Mouse (Mus musculus): Measurements from ENCODE around the gene Syn3. TPM values are rescaled to one million over a fixed set of nuclear protein-coding genes. Genes with fewer than 3 reads are reported as not detected.

Gene Syn3
- polyA plus RNA-seq, 1 experiment from 2014 or later, result 4.9 TPM

DNA sequence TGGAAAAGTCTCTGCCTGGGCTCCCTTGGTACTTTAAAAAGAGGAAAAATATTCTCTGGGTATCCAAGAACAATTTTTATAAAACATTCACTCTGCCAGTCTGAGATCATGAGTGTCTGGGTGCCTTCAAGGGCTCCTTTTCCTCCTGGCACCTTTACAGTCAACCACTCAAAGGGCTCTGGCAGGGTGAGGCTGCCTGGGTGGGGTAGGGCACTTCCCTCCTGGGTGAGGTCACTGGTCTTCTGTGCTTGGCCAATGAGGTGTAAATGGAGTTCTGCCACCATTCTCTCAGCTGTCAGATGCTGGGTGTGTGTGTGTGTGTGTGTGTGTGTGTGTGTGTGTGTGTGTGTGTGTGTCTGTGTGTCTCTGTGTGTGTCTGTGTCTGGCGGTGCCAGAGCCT lies 39.1 kb downstream of the Syn3 start:
- WGBS, result 75% methylated on average over 1 of the region's 1 CpGs
- no peak for ATAC-seq (ENCODE audit: insufficient number of reproducible peaks, insufficient read depth, low FRiP score, low TSS enrichment, low read depth)
- Histone ChIP-seq H3K9ac (no peak overlapping the region), H3K27ac (no peak overlapping the region), H3K4me2 (no peak overlapping the region), H3K27me3 (no peaks in the 10 kb centered on the region), H3K4me3 (no peak overlapping the region), H3K4me1 (peaks cover 2% of the 10 kb centered on the region; the same call in 1 of the 2 replicates), H3K9me3 (no peaks in the 10 kb centered on the region), H3K36me3 (no peaks in the 10 kb centered on the region)

- Histone ChIP-seq H3K4me1 (0 out of 2 replicates have a peak, but pooled peaks cover 2% of the 10 kb centered on the region), H3K27me3 (no peaks in the 10 kb centered on the region), H3K4me2 (no peak overlapping the region), H3K9me3 (no peaks in the 10 kb centered on the region), H3K4me3 (no peak overlapping the region), H3K36me3 (no peaks in the 10 kb centered on the region), H3K9ac (no peak overlapping the region), H3K27ac (no peak overlapping the region)
- ATAC-seq (ENCODE audit: insufficient number of reproducible peaks, insufficient read depth, low FRiP score, low TSS enrichment, low read depth), result no peak
These were observed 41.0 kb downstream of the Syn3 start for GRCm38 (mm10) chr10:86457665-86458209.

GRCm38 (mm10) chr10:86457195-86457594 lies 41.5 kb downstream of the Syn3 start:
- H3K4me3 ChIP-seq, result no peak overlapping the region
- WGBS, result 37% methylated on average over 4 of the region's 4 CpGs
- no peak for ATAC-seq (ENCODE audit: insufficient number of reproducible peaks, insufficient read depth, low FRiP score, low TSS enrichment, low read depth)
- no peak overlapping the region for H3K9ac ChIP-seq
- H3K36me3 ChIP-seq, result no peaks in the 10 kb centered on the region
- H3K4me2 ChIP-seq, result no peak overlapping the region
- no peaks in the 10 kb centered on the region for H3K9me3 ChIP-seq
- no peaks in the 10 kb centered on the region for H3K27me3 ChIP-seq
- 0 out of 2 replicates have a peak, but pooled peaks cover 2% of the 10 kb centered on the region for H3K4me1 ChIP-seq
- H3K27ac ChIP-seq, result no peak overlapping the region

DNA sequence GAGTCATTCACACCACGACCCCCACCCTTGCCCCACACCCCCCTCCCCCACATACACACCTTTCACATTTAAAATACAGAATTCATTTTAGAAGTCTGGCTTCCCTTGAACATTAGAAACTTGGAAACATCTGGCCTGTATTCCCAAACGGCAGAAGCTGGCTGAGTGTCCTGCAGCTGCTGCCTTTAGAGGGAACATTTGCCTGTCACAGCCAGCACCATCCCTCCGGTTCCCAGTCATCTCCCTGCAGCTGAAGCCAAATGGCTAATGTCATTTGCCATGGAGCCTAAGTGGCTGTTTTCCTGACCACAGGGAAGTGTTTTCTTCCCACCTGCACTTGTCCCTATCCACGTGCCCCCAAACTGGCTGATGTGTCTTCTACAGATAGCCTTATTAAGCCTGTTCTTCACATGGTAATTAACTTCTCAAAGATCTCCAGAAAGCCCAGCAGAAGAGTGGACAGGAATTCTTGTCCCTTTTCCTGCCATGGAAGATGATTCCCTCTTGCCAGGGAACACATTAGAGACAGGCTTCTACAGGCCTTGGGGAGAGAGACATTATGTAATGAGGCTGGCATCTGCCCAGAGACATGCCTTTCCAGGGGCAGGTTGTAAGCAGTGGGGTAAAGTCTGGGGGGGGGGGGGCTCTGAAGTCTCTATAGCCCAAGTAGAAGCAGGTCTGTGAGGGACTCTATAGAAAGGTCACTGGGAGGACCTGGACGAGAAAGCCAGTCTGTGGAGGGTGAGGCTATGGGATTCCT lies 43.2 kb downstream of the Syn3 start:
- H3K4me1 ChIP-seq, result 0 out of 2 replicates have a peak, but pooled peaks cover 2% of the 10 kb centered on the region
- no peaks in the 10 kb centered on the region for H3K36me3 ChIP-seq
- no peak overlapping the region for H3K27ac ChIP-seq
- no peak overlapping the region for H3K4me2 ChIP-seq
- no peak for ATAC-seq (ENCODE audit: insufficient number of reproducible peaks, insufficient read depth, low FRiP score, low TSS enrichment, low read depth)
- no peak overlapping the region for H3K4me3 ChIP-seq
- WGBS, result 61% methylated on average over 5 of the region's 5 CpGs
- no peak overlapping the region for H3K9ac ChIP-seq
- no peaks in the 10 kb centered on the region for H3K27me3 ChIP-seq
- no peaks in the 10 kb centered on the region for H3K9me3 ChIP-seq

- no peaks in the 10 kb centered on the region for H3K9me3 ChIP-seq
- H3K36me3 ChIP-seq, result no peaks in the 10 kb centered on the region
- no peak overlapping the region for H3K4me2 ChIP-seq
- no peak for ATAC-seq (ENCODE audit: insufficient number of reproducible peaks, insufficient read depth, low FRiP score, low TSS enrichment, low read depth)
- WGBS, result 39% methylated on average over 6 of the region's 6 CpGs
- no peak overlapping the region for H3K27ac ChIP-seq
- 0 out of 2 replicates have a peak, but pooled peaks cover 2% of the 10 kb centered on the region for H3K4me1 ChIP-seq
- H3K4me3 ChIP-seq, result no peak overlapping the region
- H3K9ac ChIP-seq, result no peak overlapping the region
- H3K27me3 ChIP-seq, result no peaks in the 10 kb centered on the region
These were observed 46.2 kb downstream of the Syn3 start for GRCm38 (mm10) chr10:86452326-86452995.

- H3K27me3 ChIP-seq, result no peaks in the 10 kb centered on the region
- H3K9me3 ChIP-seq, result no peaks in the 10 kb centered on the region
- no peak for ATAC-seq (ENCODE audit: insufficient number of reproducible peaks, insufficient read depth, low FRiP score, low TSS enrichment, low read depth)
- no peaks in the 10 kb centered on the region for H3K36me3 ChIP-seq
- H3K4me3 ChIP-seq, result no peak overlapping the region
- no peak overlapping the region for H3K27ac ChIP-seq
- 0 out of 2 replicates have a peak, but pooled peaks cover 2% of the 10 kb centered on the region for H3K4me1 ChIP-seq
- WGBS, result 84% methylated on average over 5 of the region's 5 CpGs
- H3K4me2 ChIP-seq, result no peak overlapping the region
- no peak overlapping the region for H3K9ac ChIP-seq
These were observed 47.4 kb downstream of the Syn3 start for GRCm38 (mm10) chr10:86451294-86451693.

DNA sequence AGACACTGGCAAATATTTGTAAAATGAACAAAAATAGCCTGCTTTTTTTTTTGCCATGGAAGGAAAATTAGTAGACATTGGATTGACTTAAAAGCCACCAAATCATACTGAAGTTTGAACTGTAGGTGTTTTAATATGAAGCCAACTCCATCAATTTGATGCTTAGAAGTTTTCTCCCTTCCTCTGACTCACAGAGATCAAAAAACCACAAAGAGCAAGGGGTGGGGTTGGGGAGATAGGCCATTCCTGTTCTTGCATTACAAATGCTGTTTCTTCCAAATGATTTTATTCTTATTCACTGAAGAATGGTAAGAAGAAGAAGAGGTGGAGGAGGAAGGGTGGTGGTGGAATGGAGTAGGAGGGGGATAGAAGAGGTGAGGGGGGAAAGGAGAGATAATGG lies 52.0 kb downstream of the Syn3 start:
- no peak overlapping the region for H3K4me3 ChIP-seq
- H3K27ac ChIP-seq, result no peak overlapping the region
- H3K4me2 ChIP-seq, result no peak overlapping the region
- H3K27me3 ChIP-seq, result no peaks in the 10 kb centered on the region
- H3K4me1 ChIP-seq, result no peaks in the 10 kb centered on the region; the same call in 1 of the 2 replicates
- H3K36me3 ChIP-seq, result no peaks in the 10 kb centered on the region
- no peaks in the 10 kb centered on the region for H3K9me3 ChIP-seq
- no peak for ATAC-seq (ENCODE audit: insufficient number of reproducible peaks, insufficient read depth, low FRiP score, low TSS enrichment, low read depth)
- no peak overlapping the region for H3K9ac ChIP-seq

- Histone ChIP-seq H3K9ac (no peak overlapping the region), H3K27me3 (no peaks in the 10 kb centered on the region), H3K9me3 (no peaks in the 10 kb centered on the region), H3K4me3 (no peak overlapping the region), H3K4me1 (no peaks in the 10 kb centered on the region; the same call in 1 of the 2 replicates), H3K4me2 (no peak overlapping the region), H3K27ac (no peak overlapping the region), H3K36me3 (no peaks in the 10 kb centered on the region)
- no peak for ATAC-seq (ENCODE audit: insufficient number of reproducible peaks, insufficient read depth, low FRiP score, low TSS enrichment, low read depth)
- WGBS, result 68% methylated on average over 2 of the region's 2 CpGs
These were observed 53.5 kb downstream of the Syn3 start for GRCm38 (mm10) chr10:86445207-86445606.

DNA sequence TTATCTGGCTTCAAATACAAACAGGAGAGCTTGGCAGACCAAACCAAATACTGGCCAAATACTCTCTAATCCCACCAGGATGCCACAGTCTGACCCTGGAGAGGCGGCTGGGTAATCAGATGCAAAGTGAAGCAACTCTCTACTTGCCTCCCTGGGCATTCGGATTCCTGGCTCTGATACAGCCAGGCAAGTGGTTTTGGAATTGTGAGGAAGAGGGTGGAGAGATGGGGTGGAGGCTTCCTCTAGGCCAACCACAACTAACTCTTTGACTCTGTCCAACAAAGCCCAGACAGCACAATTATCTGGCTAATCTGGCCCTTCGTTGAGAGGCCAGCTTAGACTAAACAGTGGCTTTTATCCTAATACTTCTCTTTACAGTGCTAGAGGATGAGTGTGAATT lies 54.0 kb downstream of the Syn3 start:
- H3K4me2 ChIP-seq, result no peak overlapping the region
- WGBS, result 68% methylated on average over 3 of the region's 3 CpGs
- H3K9me3 ChIP-seq, result no peaks in the 10 kb centered on the region
- ATAC-seq (ENCODE audit: insufficient number of reproducible peaks, insufficient read depth, low FRiP score, low TSS enrichment, low read depth), result no peak
- no peaks in the 10 kb centered on the region for H3K27me3 ChIP-seq
- H3K9ac ChIP-seq, result no peak overlapping the region
- H3K4me1 ChIP-seq, result no peaks in the 10 kb centered on the region; the same call in 1 of the 2 replicates
- no peak overlapping the region for H3K27ac ChIP-seq
- no peak overlapping the region for H3K4me3 ChIP-seq
- H3K36me3 ChIP-seq, result no peaks in the 10 kb centered on the region

- no peaks in the 10 kb centered on the region for H3K36me3 ChIP-seq
- H3K4me1 ChIP-seq, result peaks cover 5% of the 10 kb centered on the region
- no peak overlapping the region for H3K4me3 ChIP-seq
- H3K27me3 ChIP-seq, result no peaks in the 10 kb centered on the region
- H3K9me3 ChIP-seq, result no peaks in the 10 kb centered on the region
- H3K4me2 ChIP-seq, result no peak overlapping the region
- H3K9ac ChIP-seq, result no peak overlapping the region
- no peak for ATAC-seq (ENCODE audit: insufficient number of reproducible peaks, insufficient read depth, low FRiP score, low TSS enrichment, low read depth)
- 72% methylated on average over 3 of the region's 3 CpGs for WGBS
- H3K27ac ChIP-seq, result no peak overlapping the region
These were observed 56.9 kb downstream of the Syn3 start for GRCm38 (mm10) chr10:86441765-86442164.

- no peak overlapping the region for H3K4me3 ChIP-seq
- 91% methylated on average over 4 of the region's 4 CpGs for WGBS
- H3K4me1 ChIP-seq, result peaks cover 5% of the 10 kb centered on the region
- H3K9me3 ChIP-seq, result no peaks in the 10 kb centered on the region
- H3K36me3 ChIP-seq, result no peaks in the 10 kb centered on the region
- no peak overlapping the region for H3K4me2 ChIP-seq
- no peak overlapping the region for H3K27ac ChIP-seq
- no peak overlapping the region for H3K9ac ChIP-seq
- H3K27me3 ChIP-seq, result no peaks in the 10 kb centered on the region
- no peak for ATAC-seq (ENCODE audit: insufficient number of reproducible peaks, insufficient read depth, low FRiP score, low TSS enrichment, low read depth)
These were observed 59.1 kb downstream of the Syn3 start for GRCm38 (mm10) chr10:86439640-86440039.

- Histone ChIP-seq H3K4me3 (no peak overlapping the region), H3K27me3 (no peaks in the 10 kb centered on the region), H3K36me3 (no peaks in the 10 kb centered on the region), H3K9me3 (no peaks in the 10 kb centered on the region), H3K27ac (no peak overlapping the region), H3K4me1 (peaks cover 5% of the 10 kb centered on the region; the same call in 1 of the 2 replicates), H3K4me2 (no peak overlapping the region), H3K9ac (no peak overlapping the region)
- ATAC-seq (ENCODE audit: insufficient number of reproducible peaks, insufficient read depth, low FRiP score, low TSS enrichment, low read depth), result no peak
- WGBS, result 86% methylated on average over 11 of the region's 11 CpGs
These were observed 61.4 kb downstream of the Syn3 start for GRCm38 (mm10) chr10:86437294-86437693.

All from embryonic facial prominence, embryonic 13.5 days (tissue).